Mouse (Mus musculus): ENCODE results near the gene Gm14459. TPM values are rescaled to one million over a fixed set of nuclear protein-coding genes. Genes with fewer than 3 reads are reported as not detected.
"Not testable (repeated sequence)": the region's sequence is repeated elsewhere in the genome, so short reads cannot be mapped to it uniquely, and the experiment has no call there.

The Gm14459 gene
- polyA plus RNA-seq (2015; fragmentation: Nextera tagmentation; extraction: Ambion mirVana), result not detected in 2 replicates

DNA sequence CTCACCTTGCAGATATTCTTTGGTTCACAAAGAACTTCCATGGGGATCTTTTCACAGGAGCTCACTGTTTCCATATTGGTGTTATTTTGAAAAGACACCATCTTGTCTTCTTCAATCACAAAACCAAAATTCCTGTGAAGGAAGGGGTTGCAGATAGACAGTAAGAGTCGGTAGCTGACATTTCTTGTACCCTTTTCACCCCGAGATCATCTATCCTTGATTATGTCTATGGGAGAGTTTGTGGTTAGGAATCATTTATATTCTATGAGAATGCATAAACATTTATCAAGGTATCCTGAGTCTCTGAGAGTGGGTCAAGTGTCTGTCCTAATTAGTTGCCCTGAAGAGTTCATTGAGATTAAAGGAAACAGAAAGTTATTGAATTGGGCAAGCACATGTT, at the start of gene Gm14459:
TSS of gene Gm14459 (minus strand) at position 101 of the 400 bp plus-strand sequence.
- no peak within 1 kb of the TSS for H3K9ac ChIP-seq (ENCODE audit: low read depth, low read length)
- H3K27me3 ChIP-seq (replicated peaks; ENCODE audit: control insufficient read depth, insufficient read depth, low read length), result no peaks in the 10 kb centered on the region
- no peak within 1 kb of the TSS for H3K4me3 ChIP-seq (ENCODE audit: low read length)
- no peak within 1 kb of the TSS for H3K4me2 ChIP-seq (ENCODE audit: low read depth, low read length)
- no peaks in the 10 kb centered on the region for H3K36me3 ChIP-seq (ENCODE audit: control insufficient read depth, insufficient read depth, low read length)
- no peaks in the 10 kb centered on the region for H3K9me3 ChIP-seq (ENCODE audit: control insufficient read depth, low read length)
- no peaks in the 10 kb centered on the region for H3K4me1 ChIP-seq (ENCODE audit: control insufficient read depth, insufficient read depth, low read length)
- WGBS, result 77% methylated on average over 2 of the region's 2 CpGs
- H3K27ac ChIP-seq (ENCODE audit: low read length), result no peak within 1 kb of the TSS
- no peak for ATAC-seq

DNA sequence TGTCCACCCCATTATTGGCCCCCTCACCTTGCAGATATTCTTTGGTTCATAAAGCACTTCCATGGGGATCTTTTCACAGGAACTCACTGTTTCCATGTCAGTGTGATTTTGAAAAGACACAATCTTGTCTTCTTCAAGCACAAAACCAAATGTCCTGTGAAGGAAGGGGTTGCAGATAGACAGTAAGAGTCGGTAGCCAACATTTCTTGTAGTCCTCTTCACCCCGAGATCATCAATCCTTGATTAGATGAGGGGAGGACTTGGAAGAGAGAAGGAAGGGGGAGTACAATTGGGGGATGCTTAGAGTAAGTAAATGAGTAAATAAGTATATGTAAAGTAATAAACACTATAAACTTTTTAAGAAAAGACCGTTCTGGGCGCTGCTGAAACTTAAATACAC, 23.4 kb upstream of the Gm14459 start, which contains the start of gene Ssxb6:
TSS of gene Ssxb6 (minus strand) at position 101 of the 400 bp plus-strand sequence.
- 70% methylated on average over 4 of the region's 4 CpGs for WGBS
- not testable (repeated sequence) for H3K27me3 ChIP-seq (replicated peaks; ENCODE audit: control insufficient read depth, insufficient read depth, low read length); H3K36me3 ChIP-seq (ENCODE audit: control insufficient read depth, insufficient read depth, low read length); H3K4me3 ChIP-seq (ENCODE audit: low read length); H3K4me2 ChIP-seq (ENCODE audit: low read depth, low read length); H3K27ac ChIP-seq (ENCODE audit: low read length); H3K9ac ChIP-seq (ENCODE audit: low read depth, low read length); ATAC-seq; H3K9me3 ChIP-seq (ENCODE audit: control insufficient read depth, low read length); H3K4me1 ChIP-seq (ENCODE audit: control insufficient read depth, insufficient read depth, low read length)

Other genes with a start within 250 kb of the Gm14459 start
- not detected in 2 replicates for gene Ssxb10, start 197.5 kb downstream of the Gm14459 start, polyA plus RNA-seq (2015; fragmentation: Nextera tagmentation; extraction: Ambion mirVana)
- not detected in 2 replicates for gene Ssxb9, start 158.0 kb downstream of the Gm14459 start, polyA plus RNA-seq (2015; fragmentation: Nextera tagmentation; extraction: Ambion mirVana)
- not detected in 2 replicates for gene Ssxb1, start 111.6 kb downstream of the Gm14459 start, polyA plus RNA-seq (2015; fragmentation: Nextera tagmentation; extraction: Ambion mirVana)
- gene Ssxb2, start 63.2 kb downstream of the Gm14459 start, polyA plus RNA-seq (2015; fragmentation: Nextera tagmentation; extraction: Ambion mirVana), result not detected in 2 replicates
- not detected in 2 replicates for gene Ssxb6, start 23.3 kb upstream of the Gm14459 start, polyA plus RNA-seq (2015; fragmentation: Nextera tagmentation; extraction: Ambion mirVana)
- gene Ssxb3, start 66.9 kb upstream of the Gm14459 start, polyA plus RNA-seq (2015; fragmentation: Nextera tagmentation; extraction: Ambion mirVana), result not detected in 2 replicates
- gene Ssxb8, start 165.9 kb upstream of the Gm14459 start, polyA plus RNA-seq (2015; fragmentation: Nextera tagmentation; extraction: Ambion mirVana), result not detected in 2 replicates
- gene Ssx9, start 223.5 kb upstream of the Gm14459 start, polyA plus RNA-seq (2015; fragmentation: Nextera tagmentation; extraction: Ambion mirVana), result not detected in 2 replicates